Mouse (Mus musculus) CD4-positive, CD25-positive, alpha-beta regulatory T cell, adult 4 months (primary cell): ENCODE data around the gene Papola. TPM values are rescaled to one million over a fixed set of nuclear protein-coding genes. Genes with fewer than 3 reads are reported as not detected.
"Not testable (repeated sequence)": the region's sequence is repeated elsewhere in the genome, so short reads cannot be mapped to it uniquely, and the experiment has no call there.

ENCODE experiments used
- ATAC-seq: one replicate; pipeline ENCODE4 v1.8.0; 2017
- polyA plus RNA-seq, 2 experiments: library from polyadenylated mRNA; unstranded; fragments of 100-300 nt; shearing (Covaris generic); gene quantifications; one replicate each; pipeline ENCODE4 v1.2.1; 2017

Gene Papola
- polyA plus RNA-seq, 2 experiments from 2014 or later = 102 to 103 TPM

DNA sequence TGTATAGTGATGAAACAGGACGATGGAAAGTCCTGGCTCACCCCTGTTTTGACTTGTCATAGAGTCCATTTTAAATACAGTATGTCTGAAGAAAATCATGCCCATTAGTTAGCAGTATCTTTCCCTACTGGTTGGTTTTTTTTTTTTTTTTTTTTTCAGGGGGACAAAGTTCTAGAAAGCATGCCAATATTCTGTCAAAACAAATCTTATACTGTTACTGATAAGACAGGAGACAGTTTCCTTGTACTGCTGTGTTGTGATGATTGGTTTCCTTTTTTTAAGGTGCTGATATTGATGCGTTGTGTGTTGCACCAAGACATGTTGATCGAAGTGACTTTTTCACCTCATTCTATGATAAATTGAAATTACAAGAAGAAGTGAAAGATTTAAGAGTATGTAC is 21.7 kb downstream of the Papola start:
- ATAC-seq = no peak

GRCm38 (mm10) chr12:105807416-105807815 is 22.9 kb downstream of the Papola start:
- no peak for ATAC-seq

DNA sequence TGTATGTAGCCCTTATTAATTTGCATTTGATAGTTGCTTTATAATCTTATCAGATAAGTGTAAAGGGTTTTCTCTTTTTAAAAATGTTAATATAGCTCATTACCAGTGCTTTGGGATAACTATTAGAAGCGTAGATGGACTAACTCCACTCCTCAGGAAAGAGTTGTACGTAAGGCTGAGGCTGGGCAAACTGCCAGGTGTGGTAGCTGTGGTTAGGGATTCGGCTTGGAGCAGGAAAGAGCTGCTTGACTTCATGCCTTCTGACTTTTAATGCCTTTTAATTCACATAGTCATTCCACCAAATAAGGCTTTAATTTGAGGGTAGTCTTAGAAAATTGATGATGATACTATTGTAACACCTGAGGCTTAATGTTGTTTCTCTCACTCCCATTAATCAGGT is 24.5 kb downstream of the Papola start:
- no peak for ATAC-seq

GRCm38 (mm10) chr12:105810608-105811007 is 26.1 kb downstream of the Papola start:
- ATAC-seq = no peak

DNA sequence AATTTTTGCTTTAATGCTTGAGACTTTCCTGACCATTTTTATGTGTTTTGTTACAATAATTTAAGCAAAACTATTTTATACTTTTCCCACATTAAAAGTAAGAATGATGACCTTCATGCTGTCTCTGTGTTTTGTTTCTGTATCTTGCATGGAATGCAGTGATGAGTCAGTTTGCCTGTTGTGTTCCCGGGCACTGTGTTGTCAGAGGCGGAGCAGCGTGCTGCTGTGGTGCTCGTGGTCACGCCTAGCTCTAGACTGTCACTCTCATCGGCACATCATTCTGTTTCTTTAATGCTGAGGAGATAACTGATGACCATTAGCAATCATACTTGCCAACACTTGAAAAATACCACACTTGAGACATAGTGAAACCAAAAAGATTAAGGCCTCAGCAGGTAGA is 29.5 kb downstream of the Papola start:
- ATAC-seq = no peak

GRCm38 (mm10) chr12:105823472-105823871 is 39.0 kb downstream of the Papola start:
- ATAC-seq = no peak

DNA sequence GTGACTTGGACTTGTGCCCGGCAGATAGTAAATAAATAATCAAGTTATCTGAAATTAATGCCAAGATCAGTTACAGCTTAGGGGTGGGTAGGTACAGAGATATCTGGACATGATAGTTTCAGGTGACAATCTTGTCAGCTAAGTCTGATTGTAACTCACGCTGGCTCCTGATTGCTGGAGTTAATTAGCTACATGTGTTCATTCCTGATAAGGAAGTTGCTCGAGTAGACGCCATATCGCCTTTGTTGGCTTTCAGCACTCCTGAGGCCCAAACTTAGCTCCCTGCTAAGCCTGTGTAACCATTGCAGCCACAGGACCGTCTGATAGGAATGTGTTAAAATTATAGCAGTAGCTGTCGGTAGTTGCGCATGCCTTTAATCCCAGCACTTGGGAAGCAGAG is 40.2 kb downstream of the Papola start:
- no peak for ATAC-seq

DNA sequence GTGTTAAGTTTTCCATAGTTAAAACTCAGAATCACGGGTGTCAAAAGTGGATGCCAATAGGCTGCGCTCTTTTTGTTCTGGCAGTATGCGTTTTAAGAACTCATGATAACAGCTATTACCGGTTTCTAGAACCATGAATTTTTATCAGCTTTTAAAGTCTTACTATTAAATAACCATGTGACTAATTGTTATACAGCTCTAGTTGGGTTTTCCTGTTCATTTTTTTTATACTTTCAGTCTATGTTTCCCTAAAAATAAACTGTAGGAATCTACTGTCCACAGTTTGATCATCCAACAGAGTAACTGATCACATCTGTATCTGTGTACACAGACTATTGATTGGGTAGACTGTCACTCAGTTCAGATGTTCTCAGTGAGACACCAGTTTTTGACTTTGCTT is 40.8 kb downstream of the Papola start:
- ATAC-seq = no peak

DNA sequence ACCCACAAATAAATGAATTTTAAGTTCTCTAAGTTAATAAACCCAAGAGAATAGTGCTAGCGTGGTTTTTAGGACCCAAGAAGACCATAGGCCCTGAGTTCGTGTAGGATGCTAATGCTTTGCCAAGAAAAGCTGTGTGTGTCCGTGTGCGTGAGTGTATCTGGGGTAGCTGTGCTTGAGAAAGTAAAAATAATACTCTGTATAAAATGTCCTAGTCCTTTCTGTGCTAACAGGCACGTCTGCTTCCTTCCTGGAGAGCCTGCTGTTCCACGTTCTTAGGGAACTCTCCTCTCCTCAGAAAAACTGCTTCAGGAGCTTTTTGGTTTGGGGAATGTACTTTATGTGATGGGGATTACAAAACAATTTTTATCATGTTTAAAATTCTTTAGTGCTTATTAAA is 48.0 kb downstream of the Papola start:
- no peak for ATAC-seq

DNA sequence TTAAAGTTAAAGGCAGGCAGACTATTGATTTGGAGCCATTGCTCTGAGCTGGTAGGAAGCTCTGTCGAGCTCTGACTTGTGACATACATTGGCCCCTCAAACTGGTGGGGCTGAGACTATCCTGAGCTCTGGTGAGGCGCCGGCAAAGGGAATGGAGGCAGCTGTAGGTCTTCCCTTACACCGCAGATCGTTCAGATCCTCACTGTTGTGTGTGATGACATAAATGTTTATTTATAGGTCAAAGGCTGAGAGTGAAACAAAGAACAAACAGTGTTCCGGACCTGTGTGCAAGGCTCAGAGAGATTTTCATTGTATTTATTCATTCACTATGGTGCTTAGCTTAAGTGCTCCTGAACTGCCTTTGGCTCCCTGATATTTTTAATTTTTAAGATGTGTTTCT is 50.4 kb downstream of the Papola start:
- no peak for ATAC-seq

GRCm38 (mm10) chr12:105835571-105835970 is 51.1 kb downstream of the Papola start:
- ATAC-seq = no peak

DNA sequence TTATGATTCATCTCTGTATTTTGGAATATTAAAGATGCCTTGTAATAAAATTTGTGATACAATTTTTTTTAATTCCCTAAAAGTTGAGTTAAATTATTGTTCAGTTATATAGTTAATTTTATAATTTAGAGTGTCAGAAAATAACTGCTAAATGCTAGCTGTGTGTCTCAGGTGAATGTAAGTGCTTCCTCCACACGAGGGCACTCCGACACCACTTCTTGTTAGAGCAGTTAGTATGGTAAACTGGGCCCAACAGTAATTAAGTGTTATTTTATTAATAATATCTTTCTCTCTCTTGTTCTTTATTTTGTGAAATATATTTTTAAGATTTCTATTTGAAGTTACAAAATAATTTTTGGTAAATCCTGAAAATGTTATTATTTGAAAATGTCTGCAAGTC is 51.7 kb downstream of the Papola start:
- ATAC-seq = no peak

GRCm38 (mm10) chr12:105839096-105839495 is 54.6 kb downstream of the Papola start:
- no peak for ATAC-seq

DNA sequence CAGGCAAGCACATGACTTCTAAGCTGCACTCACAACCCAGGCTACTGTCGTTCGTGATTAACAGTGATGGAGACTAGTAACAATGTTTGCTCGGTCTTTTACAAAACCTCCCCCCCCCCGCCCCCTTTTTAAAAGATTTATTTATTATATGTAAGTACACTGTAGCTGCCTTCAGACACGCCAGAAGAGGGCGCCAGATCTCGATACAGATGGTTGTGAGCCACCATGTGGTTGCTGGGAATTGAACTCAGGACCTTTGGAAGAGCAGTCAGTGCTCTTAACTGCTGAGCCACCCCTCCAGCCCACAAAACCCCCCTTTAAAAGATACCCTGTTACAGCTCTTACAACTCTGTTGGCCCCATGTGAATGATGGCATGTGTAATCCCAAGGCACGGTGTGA is 56.1 kb downstream of the Papola start:
- ATAC-seq = not testable (repeated sequence)

- no peak for ATAC-seq
These were observed 58.9 kb downstream of the Papola start for GRCm38 (mm10) chr12:105843243-105844005.

DNA sequence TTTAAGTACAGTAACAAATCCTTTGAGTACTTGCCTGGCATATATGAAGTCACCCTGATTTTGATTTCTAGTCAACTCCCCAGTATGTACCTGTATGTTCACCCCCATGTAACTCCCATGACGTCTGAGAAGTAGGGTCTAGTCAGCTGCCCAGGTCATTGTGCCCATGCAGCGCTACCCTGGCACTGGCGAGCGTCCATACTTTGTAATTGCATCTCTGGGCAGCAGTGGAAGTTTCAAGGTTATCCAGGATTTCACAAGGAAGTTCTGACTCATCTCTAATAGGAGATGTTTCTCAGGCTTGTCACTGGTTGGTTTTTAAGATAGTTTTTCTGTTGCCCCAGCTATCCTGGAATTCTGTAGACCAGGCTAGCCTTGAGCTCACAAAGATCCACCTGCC is 59.9 kb downstream of the Papola start:
- ATAC-seq = no peak

DNA sequence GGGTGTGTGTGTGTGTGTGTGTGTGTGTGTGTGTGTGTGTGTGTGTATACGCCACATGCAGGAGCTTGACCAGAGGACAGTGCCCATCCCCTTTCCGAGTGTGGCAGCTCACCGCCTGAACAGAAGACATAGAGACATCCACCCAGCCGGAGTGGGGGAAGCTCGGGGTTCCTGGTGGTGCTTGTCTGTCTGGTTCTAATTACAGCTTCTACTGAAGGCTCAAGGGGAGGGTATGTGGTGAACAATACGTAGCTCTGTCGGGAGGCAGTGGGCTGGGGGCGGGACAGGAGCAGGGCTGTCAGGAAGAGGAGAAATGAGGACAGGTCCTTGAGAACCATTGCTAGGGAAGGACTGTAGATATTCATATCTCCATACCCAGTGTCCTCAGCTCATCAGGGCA is 64.6 kb downstream of the Papola start:
- ATAC-seq = no peak

- ATAC-seq = no peak
These were observed 66.2 kb downstream of the Papola start for GRCm38 (mm10) chr12:105850675-105851074.

GRCm38 (mm10) chr12:105852798-105853197 is 68.3 kb downstream of the Papola start:
- ATAC-seq = no peak

GRCm38 (mm10) chr12:105854639-105855038 is 70.1 kb downstream of the Papola start:
- no peak for ATAC-seq

DNA sequence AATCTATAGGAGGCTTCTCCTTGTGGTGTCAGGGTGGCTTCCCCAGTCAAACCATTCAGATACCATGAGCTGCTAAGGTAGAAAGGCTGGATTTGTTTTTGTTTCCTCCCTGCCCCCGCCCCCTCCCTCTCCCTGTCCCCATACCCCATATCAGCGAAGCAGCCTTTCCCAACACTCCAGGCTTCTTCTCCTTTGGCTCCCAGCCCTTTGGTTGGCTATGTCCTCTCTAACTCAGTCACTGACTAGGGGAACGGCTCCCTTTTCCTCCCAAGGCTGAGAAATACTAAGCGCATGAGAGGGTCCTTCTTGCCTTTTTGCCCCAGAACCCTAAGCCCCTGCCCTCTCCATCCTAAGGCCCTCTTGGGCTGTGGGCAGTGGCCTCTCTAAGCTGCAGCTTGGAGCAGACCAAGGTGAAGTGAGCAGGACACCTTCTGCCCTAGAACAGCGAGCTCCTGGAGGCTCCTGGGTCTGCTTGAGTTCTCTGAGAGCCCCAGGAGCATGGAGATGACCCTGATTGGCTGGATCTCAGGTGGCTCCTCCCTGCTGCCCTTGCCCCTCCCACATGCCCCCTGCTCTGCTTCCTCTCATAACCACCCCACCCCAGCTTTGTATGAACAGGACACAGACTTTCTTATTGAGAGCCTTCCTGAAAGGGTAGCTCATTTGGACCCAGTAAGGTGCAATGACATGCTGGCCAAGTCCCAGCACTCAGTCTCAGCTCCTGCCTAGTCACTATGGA is 73.6 kb downstream of the Papola start:
- no peak for ATAC-seq

DNA sequence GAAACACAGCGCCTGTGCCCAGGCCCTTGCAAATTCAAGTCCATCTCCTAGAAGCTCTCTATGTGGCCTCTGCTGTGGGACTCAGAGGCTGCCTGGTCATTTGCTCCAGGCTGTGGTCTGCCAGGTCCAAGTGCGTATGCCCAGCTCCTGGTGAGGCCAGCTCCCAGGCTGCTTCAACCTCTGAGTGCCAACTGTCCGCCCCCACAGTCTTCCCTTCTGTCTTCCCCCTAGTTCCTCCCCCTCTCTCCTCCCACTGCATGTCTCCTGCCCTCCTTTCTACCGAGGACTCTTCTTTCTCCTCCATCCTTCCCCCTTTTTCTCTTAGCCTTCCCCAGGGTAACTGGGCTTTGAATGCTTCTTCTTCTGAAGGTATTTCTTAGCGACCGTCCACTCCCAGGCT is 77.6 kb downstream of the Papola start:
- no peak for ATAC-seq

- ATAC-seq = no peak
These were observed 78.1 kb downstream of the Papola start for GRCm38 (mm10) chr12:105862607-105863006.

DNA sequence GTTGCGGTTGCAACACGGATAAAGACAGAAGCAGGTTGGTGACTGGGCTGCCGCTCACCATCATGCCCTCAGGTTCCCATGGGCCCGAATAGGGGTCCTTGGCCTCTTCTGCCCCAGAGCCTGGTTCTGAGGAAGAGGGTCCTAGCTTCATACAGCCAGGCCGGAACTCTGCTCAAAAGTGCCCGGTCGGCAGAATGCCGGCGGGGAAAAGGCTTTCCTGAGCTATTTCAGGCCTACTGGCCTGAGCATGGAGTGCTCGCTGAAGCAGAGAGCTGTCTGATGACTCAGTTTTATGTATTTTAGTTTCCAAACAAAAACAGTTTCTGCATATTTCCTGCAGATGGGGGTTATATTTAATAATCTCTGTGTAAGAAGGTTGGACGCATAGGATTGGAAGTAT is 78.9 kb downstream of the Papola start:
- no peak for ATAC-seq
